ENCODE assay signal across 8 mouse cellular contexts in genomic region chr10:61647790-61648736, GRCm38 (mm10). TPM values are rescaled to one million over a fixed set of nuclear protein-coding genes. Genes with fewer than 3 reads are reported as not detected.
A peak's percentile ranks its signal among the peaks of the same experiment; 100 is the strongest.
DNase-seq lines count a peak whose midpoint lies in the region; ATAC-seq and TF ChIP-seq lines count a peak whose summit lies in the region.

Gene Ppa1, plus strand, starts transcription at chr10:61648552.

- H3K4me1 ChIP-seq in brown adipose tissue, adult 24 weeks (ENCODE audit: control insufficient read depth, insufficient read depth, insufficient read length, low read length), result no peaks in the 10 kb centered on the region
- H3K4me1 ChIP-seq in heart, embryonic 14.5 days (ENCODE audit: control insufficient read depth in 2 of 2, insufficient read depth in 2 of 2, low read length in 2 of 2), result peaks cover 4 to 8% of the 10 kb centered on the region in 2 experiments
- H3K4me1 ChIP-seq in liver, embryonic 14.5 days (replicated peaks; ENCODE audit: control insufficient read depth in 2 of 2, insufficient read depth in 2 of 2, low read length in 1 of 2), result peaks cover 4 to 15% of the 10 kb centered on the region in 2 experiments
- H3K4me1 ChIP-seq in neural tube, embryonic 11.5 days (ENCODE audit: control insufficient read depth, insufficient read depth, low read length), result peaks cover 12% of the 10 kb centered on the region
- 0 out of 2 replicates have a peak, but pooled peaks cover 3% of the 10 kb centered on the region for H3K4me1 ChIP-seq in stomach, postnatal 0 days (replicated peaks; ENCODE audit: control insufficient read depth, insufficient read depth)

- peak within 1 kb of the TSS; percentile 81 for H3K4me3 ChIP-seq in brown adipose tissue, adult 24 weeks (ENCODE audit: insufficient read depth, low read depth, low read length)
- H3K4me3 ChIP-seq in heart, embryonic 14.5 days (ENCODE audit: control insufficient read depth in 1 of 2, insufficient read depth in 1 of 2, low read depth in 1 of 2, low read length in 2 of 2), result peak within 1 kb of the TSS; percentile 77 to 93
- H3K4me3 ChIP-seq in liver, embryonic 14.5 days (ENCODE audit: insufficient read depth in 1 of 2, low read depth in 2 of 2, low read length in 2 of 2), result peak within 1 kb of the TSS; percentile 88 to 94
- H3K4me3 ChIP-seq in neural tube, embryonic 11.5 days (ENCODE audit: low read depth, low read length), result peak within 1 kb of the TSS; percentile 68
- H3K4me3 ChIP-seq in stomach, postnatal 0 days (ENCODE audit: low read depth, low read length), result peak within 1 kb of the TSS; percentile 81

- peak within 1 kb of the TSS; percentile 86 for H3K9ac ChIP-seq in heart, embryonic 14.5 days (ENCODE audit: low read length)
- H3K9ac ChIP-seq in liver, embryonic 14.5 days (replicated peaks), result peak within 1 kb of the TSS; percentile 84
- peak within 1 kb of the TSS; percentile 83 for H3K9ac ChIP-seq in neural tube, embryonic 11.5 days (ENCODE audit: low read length)
- peak within 1 kb of the TSS; percentile 73 for H3K9ac ChIP-seq in stomach, postnatal 0 days (ENCODE audit: low read length)

- peak; percentile 94 for DNase-seq in CD4-positive, CD25-positive, alpha-beta regulatory T cell, adult 2 months (ENCODE audit: low read depth, low spot score)
- DNase-seq in fibroblast of lung, adult 2 months (ENCODE audit: low read depth), result peak; percentile 53
- DNase-seq in kidney, postnatal 25 days, result peak; percentile 89 to 95
- peak; percentile 71 to 78 (median 73) for DNase-seq in liver, embryonic 14.5 days (ENCODE audit: low read depth in 3 of 3, low spot score in 3 of 3)
- peak; percentile 93 for DNase-seq in neural tube, embryonic 11.5 days (ENCODE audit: low spot score)
- DNase-seq in stomach, postnatal 0 days (ENCODE audit: low spot score), result peak; percentile 95

- H3K27ac ChIP-seq in brown adipose tissue, adult 24 weeks (replicated peaks; ENCODE audit: low read depth, low read length), result peak within 1 kb of the TSS; percentile 70
- H3K27ac ChIP-seq in heart, embryonic 14.5 days (replicated peaks in 1 of 2; ENCODE audit: control insufficient read depth in 1 of 2, insufficient read depth in 1 of 2, low read depth in 2 of 2, low read length in 2 of 2), result peak within 1 kb of the TSS; percentile 48 to 67
- H3K27ac ChIP-seq in liver, embryonic 14.5 days, result peak within 1 kb of the TSS; percentile 42
- H3K27ac ChIP-seq in neural tube, embryonic 11.5 days (ENCODE audit: low read depth, low read length), result peak within 1 kb of the TSS; percentile 28; the same call in 1 of the 2 replicates
- H3K27ac ChIP-seq in stomach, postnatal 0 days (replicated peaks), result peak within 1 kb of the TSS; percentile 81

- H3K9me3 ChIP-seq in heart, embryonic 14.5 days (ENCODE audit: control insufficient read depth, low read length), result no peaks in the 10 kb centered on the region
- no peaks in the 10 kb centered on the region for H3K9me3 ChIP-seq in liver, embryonic 14.5 days (ENCODE audit: control insufficient read depth, low read length)
- H3K9me3 ChIP-seq in neural tube, embryonic 11.5 days (ENCODE audit: control insufficient read depth, low read length), result no peaks in the 10 kb centered on the region
- no peaks in the 10 kb centered on the region for H3K9me3 ChIP-seq in stomach, postnatal 0 days (ENCODE audit: control insufficient read depth, low read length)

- H3K27me3 ChIP-seq in heart, embryonic 14.5 days (ENCODE audit: control insufficient read depth, insufficient read depth, low read length), result no peaks in the 10 kb centered on the region
- no peaks in the 10 kb centered on the region for H3K27me3 ChIP-seq in liver, embryonic 14.5 days (ENCODE audit: control insufficient read depth, insufficient read depth, low read length)
- H3K27me3 ChIP-seq in neural tube, embryonic 11.5 days (ENCODE audit: control insufficient read depth, insufficient read depth, low read length), result no peaks in the 10 kb centered on the region
- H3K27me3 ChIP-seq in stomach, postnatal 0 days (ENCODE audit: control insufficient read depth, insufficient read depth, low read length), result no peaks in the 10 kb centered on the region

- peak within 1 kb of the TSS; percentile 89 for H3K4me2 ChIP-seq in heart, embryonic 14.5 days (ENCODE audit: low read length)
- peak within 1 kb of the TSS; percentile 98 for H3K4me2 ChIP-seq in liver, embryonic 14.5 days (ENCODE audit: low read depth)
- H3K4me2 ChIP-seq in neural tube, embryonic 11.5 days (ENCODE audit: low read depth), result peak within 1 kb of the TSS; percentile 88
- peak within 1 kb of the TSS; percentile 93 for H3K4me2 ChIP-seq in stomach, postnatal 0 days (replicated peaks; ENCODE audit: low read depth)

- TF ChIP-seq CTCF in liver, embryonic 14.5 days (IDR thresholded peaks at IDR 0.05; ENCODE audit: low read depth), result no peak
- no peak for TF ChIP-seq CTCF in stomach, postnatal 0 days (IDR thresholded peaks at IDR 0.05; ENCODE audit: low read depth)

- H3K36me3 ChIP-seq in heart, embryonic 14.5 days (ENCODE audit: control insufficient read depth, insufficient read depth, low read length), result peaks cover 10% of the 10 kb centered on the region; the same call in 1 of the 2 replicates
- no peaks in the 10 kb centered on the region for H3K36me3 ChIP-seq in liver, embryonic 14.5 days (replicated peaks; ENCODE audit: control insufficient read depth, insufficient read depth, low read depth)
- H3K36me3 ChIP-seq in neural tube, embryonic 11.5 days (ENCODE audit: control insufficient read depth, insufficient read depth, low read length), result no peaks in the 10 kb centered on the region; the same call in 1 of the 2 replicates
- no peaks in the 10 kb centered on the region for H3K36me3 ChIP-seq in stomach, postnatal 0 days (ENCODE audit: control insufficient read depth, insufficient read depth, low read length)

- TF ChIP-seq EP300 in liver, embryonic 14.5 days (IDR thresholded peaks at IDR 0.05; ENCODE audit: low read depth), result no peak
- no peak for TF ChIP-seq EP300 in stomach, postnatal 0 days (optimal IDR thresholded peaks at IDR 0.05)

- peak; percentile 95 for ATAC-seq in heart, embryonic 14.5 days (ENCODE audit: insufficient number of reproducible peaks, insufficient read depth, low FRiP score, low read depth)
- ATAC-seq in liver, embryonic 14.5 days (ENCODE audit: insufficient read depth), result peak; percentile 92
- ATAC-seq in neural tube, embryonic 11.5 days (ENCODE audit: insufficient read depth, low FRiP score, low TSS enrichment), result peak; percentile 94
- ATAC-seq in stomach, postnatal 0 days (ENCODE audit: low FRiP score, low TSS enrichment), result peak; percentile 95

- 3% methylated on average over 39 of the region's 50 CpGs for WGBS in heart, embryonic 14.5 days
- WGBS in liver, embryonic 14.5 days (ENCODE audit: insufficient replicate concordance), result 2% methylated on average over 50 of the region's 50 CpGs
- 3% methylated on average over 46 of the region's 50 CpGs for WGBS in neural tube, embryonic 11.5 days
- WGBS in stomach, postnatal 0 days, result 1% methylated on average over 42 of the region's 50 CpGs

RNA-seq across cellular contexts. Expression of gene Ppa1, which starts in this region (rescaled TPM):
- 159 and 188 TPM in 2 replicates for polyA plus RNA-seq in brown adipose tissue, adult 24 weeks (2012; ENCODE audit: insufficient read depth, insufficient read length, missing spikeins)
- polyA plus RNA-seq in heart, embryonic 14.5 days (2014; fragmentation: Nextera tagmentation; extraction: Ambion mirVana), result 81.4 and 86.9 TPM in 2 replicates
- 28.2 and 51.8 TPM in 2 replicates for polyA plus RNA-seq in liver, embryonic 14.5 days (2012; rRNA removed)
- 96.8 and 98.1 TPM in 2 replicates for polyA plus RNA-seq in liver, embryonic 14.5 days (2014; fragmentation: Nextera tagmentation; extraction: Ambion mirVana)
- polyA plus RNA-seq in neural tube, embryonic 11.5 days (2014; fragmentation: Nextera tagmentation; extraction: Ambion mirVana), result 283 and 285 TPM in 2 replicates
- 117 and 124 TPM in 2 replicates for polyA plus RNA-seq in stomach, postnatal 0 days (2015; fragmentation: Nextera tagmentation; extraction: Ambion mirVana)

Comparison
In these comparisons a context has a peak if more than half of its experiments do, and no peak if none do; other contexts are left out.
1. Peak in every context shown above with its lines: DNase-seq, ATAC-seq, H3K4me3 ChIP-seq and H3K27ac ChIP-seq.
2. H3K27ac ChIP-seq: peak in every context shown above with its lines; median percentile 81 in stomach, postnatal 0 days; 70 in brown adipose tissue, adult 24 weeks; 58 in heart, embryonic 14.5 days; 42 in liver, embryonic 14.5 days; 28 in neural tube, embryonic 11.5 days.